Mouse (Mus musculus): Measurements from ENCODE around the gene Znhit6.

DNA sequence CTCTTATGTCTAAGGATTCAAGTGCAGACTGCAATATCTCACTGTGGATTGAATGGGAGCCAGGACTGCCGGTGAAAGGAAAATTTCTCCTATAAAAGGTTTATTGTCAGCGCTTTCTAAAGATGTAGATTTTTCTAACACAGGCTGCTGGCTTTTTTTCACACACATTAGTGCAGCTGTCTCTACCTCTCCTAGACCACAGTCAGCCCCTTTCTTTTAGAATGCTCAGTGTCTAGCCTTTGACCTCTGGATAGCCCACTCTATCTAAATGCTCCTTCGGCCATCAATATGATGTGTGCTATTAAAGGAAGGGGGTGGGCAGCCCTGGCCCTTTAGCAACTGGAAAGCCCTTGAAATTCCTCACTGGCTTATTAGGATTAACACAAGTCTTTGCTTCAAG lies 70.0 kb downstream of the Znhit6 start:
- TF ChIP-seq CTCF (IDR thresholded peaks at IDR 0.05; ENCODE audit: low read depth, low read length) (no peak), POLR2A (IDR thresholded peaks at IDR 0.05; ENCODE audit: extremely low read depth, insufficient read depth, low read length) (no peak)
